Mouse (Mus musculus) brain, embryonic 14.5 days (tissue): Measurements from ENCODE around the gene Fam131c.

Source experiments
- CTCF ChIP-seq: fragments of 200-500 bp; IDR thresholded peaks from 2 replicates; pipeline ENCODE4 v1.5.1; 2012; ENCODE audit warnings: inconsistent platforms, mild to moderate bottlenecking, moderate library complexity, borderline replicate concordance; ENCODE audit not compliant: insufficient read depth, insufficient read length; ENCODE audit errors: extremely low read depth
- POLR2A ChIP-seq: fragments of 200-500 bp; IDR thresholded peaks from 2 replicates; pipeline ENCODE4 v1.6.1; 2012; ENCODE audit warnings: mild to moderate bottlenecking, inconsistent platforms, borderline replicate concordance; ENCODE audit not compliant: poor library complexity, insufficient read depth, insufficient read length, severe bottlenecking; ENCODE audit errors: extremely low read depth

GRCm38 (mm10) chr4:141421423-141421822 is 53.4 kb downstream of the Fam131c start:
- no peak for TF ChIP-seq POLR2A
- TF ChIP-seq CTCF = no peak
